Mouse (Mus musculus): ENCODE data around the gene Slc25a24.

Gene Slc25a24

GRCm38 (mm10) chr3:109169121-109169520 lies 46.2 kb downstream of the Slc25a24 start:
- DNase-seq (ENCODE audit: low read depth, low spot score), result no peak

GRCm38 (mm10) chr3:109171070-109171778 lies 48.3 kb downstream of the Slc25a24 start:
- no peak for DNase-seq (ENCODE audit: low read depth, low spot score)

- DNase-seq (ENCODE audit: low read depth, low spot score), result no peak
Measured at GRCm38 (mm10) chr3:109174394-109174793, 51.4 kb downstream of the Slc25a24 start.

- DNase-seq (ENCODE audit: low read depth, low spot score), result no peak
Measured at GRCm38 (mm10) chr3:109178705-109179104, 55.8 kb downstream of the Slc25a24 start.

GRCm38 (mm10) chr3:109179528-109180076 lies 56.7 kb downstream of the Slc25a24 start:
- DNase-seq (ENCODE audit: low read depth, low spot score), result no peak

- DNase-seq (ENCODE audit: low read depth, low spot score), result no peak
Measured at GRCm38 (mm10) chr3:109196166-109196565, 73.2 kb downstream of the Slc25a24 start.

GRCm38 (mm10) chr3:109199280-109199679 lies 76.3 kb downstream of the Slc25a24 start:
- DNase-seq (ENCODE audit: low read depth, low spot score), result no peak

- no peak for DNase-seq (ENCODE audit: low read depth, low spot score)
Measured at GRCm38 (mm10) chr3:109212322-109212721, 89.4 kb downstream of the Slc25a24 start.

- no peak for DNase-seq (ENCODE audit: low read depth, low spot score)
Measured at GRCm38 (mm10) chr3:109216352-109216751, 93.4 kb downstream of the Slc25a24 start.

All from c-Kit-negative CD71-positive TER-119-positive erythroid progenitor cells, embryonic 14.5 days (primary cell).